Mouse (Mus musculus): ENCODE data around the gene Mst1r. TPM values are rescaled to one million over a fixed set of nuclear protein-coding genes. Genes with fewer than 3 reads are reported as not detected.
A peak's percentile ranks its signal among the peaks of the same experiment; 100 is the strongest.

Gene Mst1r
- total RNA-seq (2012; rRNA removed) (136 and 149 TPM in 2 replicates), polyA plus RNA-seq (2012; ENCODE audit: insufficient read depth in 1 of 2, insufficient read length in 2 of 2, low read depth in 1 of 2, low replicate concordance in 2 of 2, missing spikeins in 1 of 2) (100 to 1,000 TPM in 1 of 2 experiments, not detected in 1; 133 TPM)

GRCm38 (mm10) chr9:107906252-107906966, at the start of gene Mst1r:
TSS of gene Mst1r (plus strand) at chr9:107906873.
- H3K4me3 ChIP-seq (ENCODE audit: control insufficient read depth in 1 of 2, insufficient read depth in 1 of 2, low read depth in 2 of 2, low read length in 2 of 2) = peak within 1 kb of the TSS; percentile 35 to 50; a peak in 3 of 4 replicates
- DNase-seq (ENCODE audit: low read depth, low spot score) = peak; percentile 82
- peaks cover 0 to 29% of the 10 kb centered on the region in 2 experiments; a peak in 2 of 4 replicates for H3K36me3 ChIP-seq (ENCODE audit: control insufficient read depth in 1 of 2, insufficient read depth in 2 of 2, low read length in 2 of 2)
- peaks cover 5 to 38% of the 10 kb centered on the region in 2 experiments for H3K4me1 ChIP-seq (ENCODE audit: control insufficient read depth in 1 of 2, insufficient read depth in 2 of 2, low read length in 2 of 2)
- TF ChIP-seq POLR2AphosphoS5 (IDR thresholded peaks at IDR 0.05; ENCODE audit: borderline replicate concordance, low read depth, low read length) (no peak), NELFE (IDR thresholded peaks at IDR 0.05; ENCODE audit: low read depth, low read length) (peak; percentile 45), POLR2A (IDR thresholded peaks at IDR 0.05; ENCODE audit: control insufficient read depth in 1 of 2, insufficient read depth in 1 of 2, low read depth in 1 of 2, low read length in 2 of 2, poor library complexity in 1 of 2) (peak in 1 of 2 experiments; percentile 45; a peak in 1 of 4 replicates)
- H3K27me3 ChIP-seq (ENCODE audit: control insufficient read depth in 1 of 2, insufficient read depth in 2 of 2, low read length in 2 of 2) = no peaks in the 10 kb centered on the region
- no peaks in the 10 kb centered on the region; the same call in 1 of the 2 replicates for H3K79me2 ChIP-seq (ENCODE audit: control insufficient read depth, insufficient read depth, low read length, poor library complexity)
- H3K9me3 ChIP-seq (replicated peaks; ENCODE audit: insufficient read depth, low read length) = no peaks in the 10 kb centered on the region
- H3K9ac ChIP-seq (ENCODE audit: control insufficient read depth, low read depth, low read length, poor library complexity, severe bottlenecking) = peak within 1 kb of the TSS; percentile 49
- peak within 1 kb of the TSS; percentile 95 for H3K27ac ChIP-seq (ENCODE audit: control insufficient read depth, low read depth, low read length)

- Histone ChIP-seq H3K9me3 (replicated peaks; ENCODE audit: insufficient read depth, low read length) (no peaks in the 10 kb centered on the region), H3K27me3 (ENCODE audit: control insufficient read depth in 1 of 2, insufficient read depth in 2 of 2, low read length in 2 of 2) (no peaks in the 10 kb centered on the region), H3K9ac (ENCODE audit: control insufficient read depth, low read depth, low read length, poor library complexity, severe bottlenecking) (no peak overlapping the region), H3K79me2 (ENCODE audit: control insufficient read depth, insufficient read depth, low read length, poor library complexity) (peaks cover 27% of the 10 kb centered on the region), H3K4me3 (ENCODE audit: control insufficient read depth in 1 of 2, insufficient read depth in 1 of 2, low read depth in 2 of 2, low read length in 2 of 2) (no peak overlapping the region), H3K36me3 (ENCODE audit: control insufficient read depth in 1 of 2, insufficient read depth in 2 of 2, low read length in 2 of 2) (peaks cover 27 to 45% of the 10 kb centered on the region in 2 experiments), H3K27ac (ENCODE audit: control insufficient read depth, low read depth, low read length) (peak overlapping the region; percentile 4; the same call in 1 of the 2 replicates), H3K4me1 (ENCODE audit: control insufficient read depth in 1 of 2, insufficient read depth in 2 of 2, low read length in 2 of 2) (peaks cover 2 to 18% of the 10 kb centered on the region in 2 experiments)
- TF ChIP-seq RAD21 (IDR thresholded peaks at IDR 0.05; ENCODE audit: low read depth, low read length) = no peak
- TF ChIP-seq CTCF (IDR thresholded peaks at IDR 0.05 in 2 of 3, conservative IDR thresholded peaks at IDR 0.05 in 1 of 3; ENCODE audit: control insufficient read depth in 1 of 3, insufficient read depth in 1 of 3, low read depth in 2 of 3, low read length in 3 of 3, poor library complexity in 1 of 3, severe bottlenecking in 1 of 3) = no peak
- no peak for TF ChIP-seq MXI1 (IDR thresholded peaks at IDR 0.05; ENCODE audit: low read depth, low read length)
- TF ChIP-seq GATA1 (IDR thresholded peaks at IDR 0.05; ENCODE audit: low read depth, low read length) = peak; percentile 74
- no peak for TF ChIP-seq USF1 (IDR thresholded peaks at IDR 0.05; ENCODE audit: low read depth, low read length)
- TF ChIP-seq MAZ (IDR thresholded peaks at IDR 0.05; ENCODE audit: low read depth, low read length) = no peak
- no peak for TF ChIP-seq POLR2AphosphoS5 (IDR thresholded peaks at IDR 0.05; ENCODE audit: borderline replicate concordance, low read depth, low read length)
- TF ChIP-seq EP300 (IDR thresholded peaks at IDR 0.05; ENCODE audit: low read depth in 1 of 2, low read length in 2 of 2) = peak; percentile 78 to 88
- peak; percentile 76 for TF ChIP-seq ETS1 (IDR thresholded peaks at IDR 0.05; ENCODE audit: low read depth, low read length)
- no peak for TF ChIP-seq KAT2A (conservative IDR thresholded peaks at IDR 0.05; ENCODE audit: low read depth, low read length)
- TF ChIP-seq ZNF384 (IDR thresholded peaks at IDR 0.05; ENCODE audit: low read depth, low read length) = no peak
- TF ChIP-seq TBP (IDR thresholded peaks at IDR 0.05; ENCODE audit: low read depth, low read length) = no peak
- TF ChIP-seq MYB (IDR thresholded peaks at IDR 0.05; ENCODE audit: low read depth, low read length) = peak; percentile 10; the same call in 1 of the 2 replicates
- TF ChIP-seq SIN3A (IDR thresholded peaks at IDR 0.05; ENCODE audit: low read length) = peak; percentile 47; the same call in 1 of the 2 replicates
- no peak for TF ChIP-seq MYC (IDR thresholded peaks at IDR 0.05; ENCODE audit: low read depth, low read length)
- TF ChIP-seq MAX (IDR thresholded peaks at IDR 0.05; ENCODE audit: low read length) = no peak
- TF ChIP-seq JUND (IDR thresholded peaks at IDR 0.05; ENCODE audit: low read depth, low read length) = no peak
- no peak for TF ChIP-seq GABPA (IDR thresholded peaks at IDR 0.05; ENCODE audit: low read depth, low read length)
- TF ChIP-seq BHLHE40 (IDR thresholded peaks at IDR 0.05; ENCODE audit: borderline replicate concordance, low read depth, low read length) = peak; percentile 60; the same call in 1 of the 2 replicates
- TF ChIP-seq ZMIZ1 (IDR thresholded peaks at IDR 0.05; ENCODE audit: low read depth, low read length) = no peak
- peak; percentile 76 for TF ChIP-seq RCOR1 (IDR thresholded peaks at IDR 0.05; ENCODE audit: low read depth, low read length)
- peak; percentile 95; the same call in 1 of the 2 replicates for TF ChIP-seq MEF2A (IDR thresholded peaks at IDR 0.05; ENCODE audit: extremely low read depth, insufficient replicate concordance, low read depth, low read length, poor library complexity, severe bottlenecking)
- peak; percentile 87 for TF ChIP-seq TCF12 (IDR thresholded peaks at IDR 0.05; ENCODE audit: low read depth, low read length)
- no peak for TF ChIP-seq POLR2A (IDR thresholded peaks at IDR 0.05; ENCODE audit: control insufficient read depth in 1 of 2, insufficient read depth in 1 of 2, low read depth in 1 of 2, low read length in 2 of 2, poor library complexity in 1 of 2)
- DNase-seq (ENCODE audit: low read depth, low spot score) = peak; percentile 41
These were observed 48.3 kb upstream of the Mst1r start for GRCm38 (mm10) chr9:107858343-107858742.

All from MEL (cell line).